Mouse (Mus musculus): ENCODE data around the gene Llgl2. TPM values are rescaled to one million over a fixed set of nuclear protein-coding genes. Genes with fewer than 3 reads are reported as not detected.

The Llgl2 gene
- polyA plus RNA-seq, 1 experiment from 2014 or later = 6.1 TPM

DNA sequence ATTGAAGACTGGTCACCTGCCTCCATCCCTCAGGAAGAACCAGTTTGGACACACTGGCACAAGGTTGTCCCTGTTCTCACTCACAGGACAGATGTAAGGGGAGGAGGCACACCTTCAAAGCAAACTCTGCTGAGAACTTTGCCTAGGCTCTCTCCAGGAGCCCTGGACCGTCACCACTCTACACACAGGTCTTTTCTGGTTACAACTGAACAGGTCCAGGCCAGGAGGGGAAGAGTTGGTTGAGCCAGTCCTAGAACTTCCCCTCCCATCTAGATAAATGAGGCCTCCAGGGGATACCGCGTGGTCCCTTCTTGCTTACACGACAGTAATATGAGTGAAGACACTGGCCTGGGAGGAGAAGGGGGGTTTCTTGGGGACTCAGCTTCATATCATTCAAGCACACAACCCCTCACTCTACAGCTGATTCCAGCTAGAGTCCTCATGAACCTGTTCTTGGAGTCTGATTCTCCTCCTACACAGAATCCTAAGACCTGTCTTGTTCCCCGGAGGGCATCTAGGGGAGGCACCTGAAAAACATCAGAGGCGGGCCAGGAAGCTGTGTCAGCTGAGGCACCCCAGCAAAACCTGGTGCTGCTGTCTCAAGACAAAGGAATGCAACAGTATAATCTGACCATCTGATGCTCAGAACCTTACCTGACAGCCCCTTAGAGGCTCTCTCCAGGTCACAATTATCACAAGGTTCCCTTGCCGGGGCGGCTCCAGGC lies 80.5 kb downstream of the Llgl2 start:
- ATAC-seq (ENCODE audit: low FRiP score) = no peak
- H3K4me1 ChIP-seq = peaks cover 36% of the 10 kb centered on the region
- H3K27ac ChIP-seq = no peak overlapping the region
- no peaks in the 10 kb centered on the region for H3K27me3 ChIP-seq
- no peaks in the 10 kb centered on the region for H3K9me3 ChIP-seq (replicated peaks)
- no peak overlapping the region for H3K4me3 ChIP-seq
- no peak overlapping the region for H3K4me2 ChIP-seq (replicated peaks)
- H3K9ac ChIP-seq = 0 out of 2 replicates have a peak overlapping the region, but pooled peaks have one; percentile 25
- H3K36me3 ChIP-seq = peaks cover 6% of the 10 kb centered on the region; the same call in 1 of the 2 replicates
- 83% methylated on average over 8 of the region's 8 CpGs for WGBS

Small RNA genes lying within 50 kb of the gene (microRNA-seq; reads per million reads assigned to microRNA genes)
- gene Mir5621 = not detected

Other genes starting within 250 kb of the Llgl2 start
- gene Mrps7, start 220.1 kb upstream of the Llgl2 start, polyA plus RNA-seq (2016; fragmentation: Nextera tagmentation; extraction: Ambion mirVana) = 86.0 and 86.6 TPM in 2 replicates
- gene Gga3, start 220.0 kb upstream of the Llgl2 start, polyA plus RNA-seq (2016; fragmentation: Nextera tagmentation; extraction: Ambion mirVana) = 30.3 and 33.7 TPM in 2 replicates
- 12.0 and 12.4 TPM in 2 replicates for gene Mif4gd, start 211.1 kb upstream of the Llgl2 start, polyA plus RNA-seq (2016; fragmentation: Nextera tagmentation; extraction: Ambion mirVana)
- 24.7 and 26.5 TPM in 2 replicates for gene Slc25a19, start 195.8 kb upstream of the Llgl2 start, polyA plus RNA-seq (2016; fragmentation: Nextera tagmentation; extraction: Ambion mirVana)
- gene Grb2, start 115.5 kb upstream of the Llgl2 start, polyA plus RNA-seq (2016; fragmentation: Nextera tagmentation; extraction: Ambion mirVana) = 151 and 164 TPM in 2 replicates
- gene Tmem94, start 58.6 kb upstream of the Llgl2 start, polyA plus RNA-seq (2016; fragmentation: Nextera tagmentation; extraction: Ambion mirVana) = 41.6 and 42.1 TPM in 2 replicates
- gene Caskin2, start 10.4 kb upstream of the Llgl2 start, polyA plus RNA-seq (2016; fragmentation: Nextera tagmentation; extraction: Ambion mirVana) = 17.2 and 17.9 TPM in 2 replicates
- gene Tsen54, start 9.3 kb upstream of the Llgl2 start, polyA plus RNA-seq (2016; fragmentation: Nextera tagmentation; extraction: Ambion mirVana) = 27.1 and 28.8 TPM in 2 replicates
- gene Myo15b, start 34.4 kb downstream of the Llgl2 start, polyA plus RNA-seq (2016; fragmentation: Nextera tagmentation; extraction: Ambion mirVana) = 0.05 and 0.12 TPM in 2 replicates
- gene Smim5, start 75.9 kb downstream of the Llgl2 start, polyA plus RNA-seq (2016; fragmentation: Nextera tagmentation; extraction: Ambion mirVana) = 2.3 and 4.2 TPM in 2 replicates
- gene Smim6, start 88.0 kb downstream of the Llgl2 start, polyA plus RNA-seq (2016; fragmentation: Nextera tagmentation; extraction: Ambion mirVana) = 1.3 TPM in 2 replicates
- gene Sap30bp, start 109.2 kb downstream of the Llgl2 start, polyA plus RNA-seq (2016; fragmentation: Nextera tagmentation; extraction: Ambion mirVana) = 51.0 and 54.4 TPM in 2 replicates
- 31.8 and 34.7 TPM in 2 replicates for gene Recql5, start 109.4 kb downstream of the Llgl2 start, polyA plus RNA-seq (2016; fragmentation: Nextera tagmentation; extraction: Ambion mirVana)
- gene Itgb4, start 150.7 kb downstream of the Llgl2 start, polyA plus RNA-seq (2016; fragmentation: Nextera tagmentation; extraction: Ambion mirVana) = 1.7 and 2.1 TPM in 2 replicates
- 109 and 115 TPM in 2 replicates for gene Galk1, start 188.7 kb downstream of the Llgl2 start, polyA plus RNA-seq (2016; fragmentation: Nextera tagmentation; extraction: Ambion mirVana)
- 2,216 and 2,474 TPM in 2 replicates for gene H3f3b, start 203.9 kb downstream of the Llgl2 start, polyA plus RNA-seq (2016; fragmentation: Nextera tagmentation; extraction: Ambion mirVana)
- 48.8 and 49.1 TPM in 2 replicates for gene Unk, start 206.3 kb downstream of the Llgl2 start, polyA plus RNA-seq (2016; fragmentation: Nextera tagmentation; extraction: Ambion mirVana)